Mouse (Mus musculus) limb, embryonic 14.5 days (tissue): ENCODE measurements around the gene Syt9. TPM values are rescaled to one million over a fixed set of nuclear protein-coding genes. Genes with fewer than 3 reads are reported as not detected.

Experiments used
- ATAC-seq: fragments of 200-750 bp; cut with Nextera tagmentation; 2 replicates; pipeline ENCODE4 v1.8.0; 2017; ENCODE audit warnings: low read depth, moderate number of reproducible peaks, moderate TSS enrichment; ENCODE audit not compliant: low FRiP score
- DNase-seq: peaks from one replicate; pipeline ENCODE4 v3.0.0-alpha.2; 2015; ENCODE audit warnings: low spot score
- H3K27ac ChIP-seq: fragments of 300-500 bp; sonication (generic); replicated peaks from 2 replicates; pipeline ENCODE4 v1.5.1; 2014; ENCODE audit warnings: low read depth, mild to moderate bottlenecking, low read length, moderate library complexity, mixed read lengths
- H3K27me3 ChIP-seq: fragments of 300-500 bp; sonication (generic); 2 replicates; pipeline ENCODE4 v1.6.1; 2014; ENCODE audit warnings: low read length, mixed read lengths; ENCODE audit not compliant: control insufficient read depth, insufficient read depth
- H3K36me3 ChIP-seq: fragments of 300-500 bp; sonication (generic); 2 replicates; pipeline ENCODE4 v1.6.1; 2014; ENCODE audit warnings: mild to moderate bottlenecking, low read length, moderate library complexity, mixed read lengths; ENCODE audit not compliant: control insufficient read depth, insufficient read depth
- H3K4me1 ChIP-seq: fragments of 300-500 bp; sonication (generic); 2 replicates; pipeline ENCODE4 v1.6.1; 2014; ENCODE audit warnings: antibody characterized with exemption, low read length, mixed read lengths; ENCODE audit not compliant: control insufficient read depth, insufficient read depth
- H3K4me2 ChIP-seq: fragments of 300-500 bp; sonication (generic); replicated peaks from 2 replicates; pipeline ENCODE4 v1.6.1; 2014; ENCODE audit warnings: low read depth, mild to moderate bottlenecking, low read length, moderate library complexity; ENCODE audit not compliant: severe bottlenecking
- H3K4me3 ChIP-seq: fragments of 300-500 bp; sonication (generic); replicated peaks from 2 replicates; pipeline ENCODE4 v1.5.1; 2014; ENCODE audit warnings: low read length
- H3K9ac ChIP-seq: fragments of 300-500 bp; sonication (generic); 2 replicates; pipeline ENCODE4 v1.6.1; 2014; ENCODE audit warnings: mild to moderate bottlenecking, low read depth, low read length, moderate library complexity; ENCODE audit not compliant: severe bottlenecking
- H3K9me3 ChIP-seq: fragments of 300-500 bp; sonication (generic); 2 replicates; pipeline ENCODE4 v1.6.1; 2016; ENCODE audit warnings: low read length; ENCODE audit not compliant: control insufficient read depth
- POLR2A ChIP-seq: fragments of 200-500 bp; IDR thresholded peaks from 2 replicates; pipeline ENCODE4 v1.8.0; 2012; ENCODE audit warnings: inconsistent platforms, mild to moderate bottlenecking, moderate library complexity, borderline replicate concordance; ENCODE audit not compliant: insufficient read depth, insufficient read length; ENCODE audit errors: extremely low read depth
- WGBS: fragments of 180-500 bp; shearing (Covaris S2); extraction: QIAGEN DNeasy Blood & Tissue Kit; methylation state at CpG from one replicate; pipeline ENCODE4 v1.1.7; 2014; 5-methylcytosine and 5-hydroxymethylcytosine counted together
- polyA plus RNA-seq, 2 experiments: library from polyadenylated mRNA; depleted of rRNA in 1 of 2; stranded (reverse) in 1 of 2; unstranded in 1 of 2; fragments of >200 nt; fragmentation: Nextera tagmentation in 1 of 2; extraction: Ambion mirVana in 1 of 2; gene quantifications; 2 replicates each; pipeline versions ENCODE4 v1.2.1 to v1.2.3; 2012 to 2014

Syt9 gene
- polyA plus RNA-seq, 2 experiments, result 3.9 to 4.3 TPM

DNA sequence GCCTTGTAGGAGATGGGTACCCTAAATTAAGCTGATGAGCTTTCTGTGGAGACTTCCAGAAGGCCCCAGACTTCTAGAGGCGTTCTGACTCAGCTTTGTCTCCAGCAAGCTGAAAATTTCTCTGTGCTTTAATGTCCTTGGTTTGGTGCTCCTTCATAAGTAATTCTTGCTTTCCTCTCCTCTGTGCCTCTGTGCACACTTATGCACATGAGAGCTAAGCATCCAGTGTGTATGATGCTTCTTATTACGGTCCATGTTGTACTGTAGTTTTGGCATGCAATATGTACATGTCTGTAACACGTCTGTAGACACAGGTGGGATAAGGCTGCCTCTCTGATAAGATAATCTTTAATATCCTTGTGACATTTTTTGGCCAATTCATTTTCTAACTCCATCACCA lies 227.4 kb downstream of the Syt9 start:
- Histone ChIP-seq H3K27ac (no peak overlapping the region), H3K9ac (no peak overlapping the region), H3K36me3 (no peaks in the 10 kb centered on the region), H3K4me3 (no peak overlapping the region), H3K9me3 (no peaks in the 10 kb centered on the region), H3K4me1 (peaks cover 4% of the 10 kb centered on the region), H3K4me2 (no peak overlapping the region), H3K27me3 (no peaks in the 10 kb centered on the region)
- ATAC-seq (no peak), DNase-seq (no peak)
- 82% methylated on average over 3 of the region's 3 CpGs for WGBS
- no peak for TF ChIP-seq POLR2A

Other genes starting within 250 kb of the Syt9 start
- not detected in 2 replicates for gene Olfr715, start 239.6 kb upstream of the Syt9 start, polyA plus RNA-seq (2012; rRNA removed)
- gene Olfr715, start 239.6 kb upstream of the Syt9 start, polyA plus RNA-seq (2014; fragmentation: Nextera tagmentation; extraction: Ambion mirVana), result not detected in 2 replicates
- gene Olfr716, start 232.4 kb upstream of the Syt9 start, polyA plus RNA-seq (2012; rRNA removed), result not detected in 2 replicates
- gene Olfr716, start 232.4 kb upstream of the Syt9 start, polyA plus RNA-seq (2014; fragmentation: Nextera tagmentation; extraction: Ambion mirVana), result not detected in 2 replicates
- gene Nlrp14, start 203.7 kb upstream of the Syt9 start, polyA plus RNA-seq (2012; rRNA removed), result 0.05 TPM in 1 of 2 replicates, not detected in the other
- not detected in 2 replicates for gene Nlrp14, start 203.7 kb upstream of the Syt9 start, polyA plus RNA-seq (2014; fragmentation: Nextera tagmentation; extraction: Ambion mirVana)
- gene Rbmxl2, start 161.3 kb upstream of the Syt9 start, polyA plus RNA-seq (2012; rRNA removed), result not detected in 2 replicates
- not detected in 2 replicates for gene Rbmxl2, start 161.3 kb upstream of the Syt9 start, polyA plus RNA-seq (2014; fragmentation: Nextera tagmentation; extraction: Ambion mirVana)
- 23.0 and 23.9 TPM in 2 replicates for gene Olfml1, start 196.7 kb downstream of the Syt9 start, polyA plus RNA-seq (2012; rRNA removed)
- gene Olfml1, start 196.7 kb downstream of the Syt9 start, polyA plus RNA-seq (2014; fragmentation: Nextera tagmentation; extraction: Ambion mirVana), result 38.5 and 40.4 TPM in 2 replicates
- gene Ppfibp2, start 224.5 kb downstream of the Syt9 start, polyA plus RNA-seq (2012; rRNA removed), result 13.3 and 14.4 TPM in 2 replicates
- gene Ppfibp2, start 224.5 kb downstream of the Syt9 start, polyA plus RNA-seq (2014; fragmentation: Nextera tagmentation; extraction: Ambion mirVana), result 12.9 and 14.4 TPM in 2 replicates